Mouse (Mus musculus): Measurements from ENCODE around the gene Cd44.

Cd44 gene

DNA sequence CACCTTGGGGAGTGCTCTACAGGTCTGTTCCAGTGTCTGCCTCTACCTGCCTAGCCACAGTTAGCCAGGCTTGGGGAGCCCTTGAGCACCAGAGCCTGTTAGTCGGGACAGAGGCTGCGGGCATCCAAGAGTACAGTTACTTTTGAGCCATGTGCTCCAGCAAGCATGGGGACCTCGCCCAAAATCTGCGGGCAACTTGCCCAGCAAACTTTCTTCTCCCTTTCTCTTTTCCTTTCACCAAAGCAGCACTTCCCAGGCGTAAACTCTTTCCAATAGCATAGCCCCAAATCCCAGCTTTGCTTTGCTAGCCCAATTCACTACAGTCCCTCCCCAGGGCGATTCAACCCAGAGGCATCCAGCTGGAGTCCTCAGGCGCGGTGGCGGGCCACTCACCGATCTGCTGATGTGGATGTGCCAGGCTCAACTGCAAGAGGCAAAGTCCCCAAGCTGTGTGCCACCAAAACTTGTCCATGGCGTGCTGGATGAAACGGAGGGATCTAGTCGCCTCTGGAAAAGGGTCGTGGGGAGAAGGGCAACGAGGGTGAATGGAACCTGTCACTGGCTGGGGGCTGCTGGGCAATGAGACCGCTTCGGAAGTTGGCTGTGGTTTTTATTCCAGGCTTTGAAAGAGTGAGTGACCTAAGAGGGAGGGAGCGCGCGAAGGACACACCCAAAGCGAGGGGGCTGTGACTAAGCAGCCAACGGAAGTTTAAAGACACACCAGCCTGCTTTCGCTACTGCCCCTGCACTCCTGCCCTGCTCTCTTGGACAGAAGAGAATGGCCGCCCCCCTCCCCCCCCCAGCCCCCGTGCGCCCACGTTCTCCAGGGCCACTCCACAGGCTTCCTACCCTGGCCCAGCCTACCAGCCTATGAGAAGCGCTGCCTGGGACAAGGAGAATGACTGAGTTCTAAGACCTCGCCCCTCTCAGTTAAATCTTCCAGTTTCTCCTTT lies at the start of gene Cd44:
Gene Cd44, minus strand, starts transcription at position 791 of the 953 bp plus-strand sequence.
- DNase-seq = peak; percentile 48

DNA sequence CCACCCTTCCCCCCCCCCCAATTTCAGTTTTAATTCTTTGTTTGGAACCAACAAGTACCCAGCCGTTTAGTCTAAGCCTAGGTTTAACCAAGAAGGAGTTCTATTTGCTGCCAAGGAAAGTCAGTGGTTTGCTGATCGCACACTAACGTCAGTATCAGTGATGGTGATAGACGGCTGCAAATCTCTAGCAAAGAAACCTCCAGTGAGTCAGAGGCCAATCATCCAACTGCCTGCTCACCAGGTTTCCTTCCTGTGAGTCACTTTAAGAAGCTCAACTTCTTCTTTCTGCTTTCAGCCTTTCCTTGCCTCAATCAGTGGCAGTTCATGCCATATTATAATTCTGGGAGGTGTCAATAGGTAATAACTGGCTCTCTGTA lies 47.0 kb upstream of the Cd44 start:
- DNase-seq = no peak

DNA sequence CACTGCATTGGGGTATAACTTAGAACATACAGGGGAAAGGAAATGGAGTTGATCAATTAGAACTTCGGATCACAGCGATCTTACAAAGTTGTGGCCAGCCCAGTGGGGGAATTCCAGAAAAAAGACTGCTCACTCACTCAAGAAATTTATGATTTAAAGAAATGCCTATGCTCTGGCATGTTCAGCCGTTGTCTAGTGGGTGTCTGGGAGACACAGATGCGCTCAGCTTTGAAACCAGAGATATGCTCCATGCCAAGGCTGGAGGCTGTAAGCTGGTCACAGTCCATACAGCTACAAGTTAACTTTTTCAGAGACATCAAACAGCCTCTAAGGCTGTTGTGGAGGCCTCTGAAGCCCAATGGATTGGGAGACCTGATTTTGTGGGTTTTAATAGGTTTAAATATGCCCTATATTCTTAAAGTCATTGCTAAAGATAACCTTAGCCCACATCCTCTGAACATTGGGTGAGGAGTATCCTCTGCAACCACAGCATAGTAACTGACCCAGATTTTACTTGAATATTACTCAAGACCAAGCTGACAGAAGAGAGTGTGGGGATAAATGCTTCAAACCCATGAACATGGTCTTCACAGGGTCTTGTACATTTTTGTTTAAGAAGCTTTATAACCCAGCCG lies 46.5 kb upstream of the Cd44 start:
- no peak for DNase-seq

DNA sequence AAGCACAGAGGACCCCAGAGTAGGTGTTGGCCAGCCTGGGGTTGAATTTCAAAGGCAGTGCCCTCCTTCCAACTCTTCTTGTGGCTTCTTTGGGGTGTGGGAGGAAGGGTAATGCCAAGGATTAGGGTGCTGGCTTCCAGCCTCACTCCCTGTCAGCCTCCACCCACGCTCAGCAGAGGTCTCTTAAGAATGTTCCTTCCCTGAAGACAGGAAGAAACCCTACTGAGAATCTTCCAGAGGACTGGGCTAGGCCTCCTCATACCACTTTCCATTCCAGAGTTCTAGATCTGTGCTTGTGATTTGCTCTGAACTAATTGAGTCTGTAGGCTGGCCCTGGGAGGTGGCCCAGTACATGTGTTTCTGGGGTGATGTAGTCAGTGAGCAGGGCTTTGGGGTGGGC lies 43.6 kb upstream of the Cd44 start:
- no peak for DNase-seq

DNA sequence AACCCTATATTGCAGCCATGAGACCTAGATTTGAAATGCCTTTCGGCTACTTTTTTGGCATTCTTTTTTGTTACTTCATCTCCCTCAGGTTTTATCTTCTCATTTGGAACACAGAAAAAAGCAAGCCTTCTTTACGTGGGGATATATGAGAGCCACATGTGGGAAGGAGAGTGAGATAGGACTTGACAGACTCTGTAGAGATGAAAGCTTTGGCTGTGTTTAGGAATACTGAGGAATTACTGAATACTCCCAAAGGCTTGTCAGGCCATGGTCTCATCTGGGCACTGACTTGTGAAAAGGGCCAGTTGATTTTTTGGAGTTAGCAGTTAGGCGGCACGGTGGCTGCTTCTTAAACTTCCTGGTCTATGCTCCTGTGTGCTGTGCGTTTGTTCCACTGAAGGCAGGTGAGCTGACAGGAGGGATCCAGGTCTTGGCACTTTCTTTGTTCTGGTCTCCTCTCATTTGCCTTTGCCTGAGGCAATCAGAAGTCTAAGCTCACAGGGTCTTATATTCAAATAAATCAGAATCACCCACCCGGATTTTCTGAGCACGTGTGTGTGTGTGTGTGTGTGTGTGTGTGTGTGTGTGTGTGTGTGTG lies 43.0 kb upstream of the Cd44 start:
- DNase-seq = no peak

DNA sequence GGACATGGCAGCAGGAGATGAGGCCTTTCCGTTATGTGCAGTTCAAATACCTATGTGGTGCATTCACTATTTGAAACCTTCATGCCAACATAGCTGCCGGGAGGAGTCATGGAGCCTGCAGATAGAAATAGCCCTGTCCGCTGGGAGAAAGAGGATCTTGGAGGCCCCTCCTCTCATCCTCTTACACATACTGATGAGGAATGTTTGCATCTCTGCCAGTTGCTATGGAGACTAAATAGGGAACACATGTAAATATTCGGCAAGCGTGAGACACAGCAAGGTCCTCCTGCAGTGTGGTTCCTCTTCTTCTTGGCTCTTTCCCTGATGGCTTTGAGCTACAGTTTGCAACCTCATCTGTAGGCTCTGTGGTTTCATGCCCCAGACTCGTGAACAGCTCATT lies 42.5 kb upstream of the Cd44 start:
- no peak for DNase-seq

DNA sequence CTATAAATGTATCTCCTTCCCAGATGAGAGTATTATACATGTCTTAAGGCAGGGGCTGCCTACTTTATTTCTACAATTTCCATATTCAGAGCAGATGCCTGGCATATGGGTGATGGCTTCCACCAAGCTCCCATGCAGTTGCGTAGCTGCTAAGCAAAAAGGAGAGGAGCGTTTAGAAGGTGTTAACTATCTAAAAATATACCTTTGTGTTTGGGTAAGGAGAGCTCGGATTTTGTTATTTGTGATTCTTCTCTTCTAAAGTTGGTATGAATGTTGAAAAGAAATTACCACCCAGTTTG lies 41.3 kb upstream of the Cd44 start:
- no peak for DNase-seq

DNA sequence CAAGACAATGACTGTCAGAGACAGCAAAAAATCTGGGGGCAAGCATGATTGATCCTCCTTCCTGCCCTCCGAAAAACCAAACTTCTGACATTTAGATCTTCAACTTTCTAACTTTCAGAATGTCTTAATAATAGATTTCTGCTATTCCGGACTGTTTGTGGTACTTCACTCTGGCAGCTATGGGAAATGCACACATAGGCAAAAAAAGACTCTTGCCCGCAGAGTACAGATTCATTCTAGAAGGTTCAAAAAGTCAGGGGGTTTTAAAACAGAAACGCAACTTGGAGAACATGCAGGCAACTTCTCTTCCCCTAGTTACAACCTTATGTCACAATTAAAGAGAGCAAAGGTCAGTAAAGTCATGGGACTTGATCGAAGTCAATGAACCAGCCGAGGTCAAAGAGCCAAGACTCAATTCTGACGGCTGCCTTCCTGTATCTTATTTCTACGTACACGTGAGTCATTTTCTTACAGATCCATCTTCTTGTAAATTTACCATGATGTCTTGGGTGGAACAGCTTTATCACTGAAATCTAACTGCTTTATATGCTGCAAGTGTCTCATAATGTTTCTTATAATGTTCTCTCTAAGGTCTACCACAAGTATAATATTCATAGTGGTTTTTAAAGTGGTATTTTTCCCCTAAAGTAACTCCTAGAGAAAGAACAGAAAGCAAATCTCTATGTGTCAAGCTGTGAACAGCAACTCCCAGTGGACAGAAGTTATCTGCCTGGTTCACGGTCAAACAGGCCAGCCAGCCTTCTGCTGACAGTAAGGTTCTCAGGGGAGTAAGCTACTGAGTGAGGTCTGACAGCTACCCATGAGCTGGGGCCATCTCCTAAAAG lies 40.7 kb upstream of the Cd44 start:
- DNase-seq = no peak

DNA sequence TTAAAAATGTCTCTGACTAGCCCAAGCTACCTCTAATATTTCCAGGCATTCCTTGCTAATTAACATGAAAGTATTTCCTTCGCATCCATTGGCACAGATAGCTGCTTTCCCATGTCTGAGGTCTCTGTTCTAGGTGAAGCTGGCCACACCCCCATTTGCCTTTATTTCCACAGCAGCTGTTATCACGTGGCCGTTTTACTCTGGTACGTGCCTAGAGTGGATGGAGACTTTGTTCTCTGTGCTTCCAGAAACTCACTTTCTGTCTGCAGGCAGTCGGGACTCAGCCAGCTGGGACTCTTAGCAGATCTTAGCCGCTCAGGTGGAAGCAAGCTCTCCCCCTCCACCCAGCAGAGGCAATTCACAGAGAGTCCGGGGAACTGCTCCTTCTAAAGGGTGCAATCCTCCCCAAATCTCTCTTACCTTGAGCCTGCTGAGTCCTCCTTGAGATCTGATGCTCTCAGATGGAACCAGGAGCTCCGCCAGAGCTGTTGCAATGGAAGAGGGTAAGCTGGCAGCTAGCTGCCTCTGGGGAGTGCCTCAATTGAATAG lies 39.4 kb upstream of the Cd44 start:
- DNase-seq = no peak

DNA sequence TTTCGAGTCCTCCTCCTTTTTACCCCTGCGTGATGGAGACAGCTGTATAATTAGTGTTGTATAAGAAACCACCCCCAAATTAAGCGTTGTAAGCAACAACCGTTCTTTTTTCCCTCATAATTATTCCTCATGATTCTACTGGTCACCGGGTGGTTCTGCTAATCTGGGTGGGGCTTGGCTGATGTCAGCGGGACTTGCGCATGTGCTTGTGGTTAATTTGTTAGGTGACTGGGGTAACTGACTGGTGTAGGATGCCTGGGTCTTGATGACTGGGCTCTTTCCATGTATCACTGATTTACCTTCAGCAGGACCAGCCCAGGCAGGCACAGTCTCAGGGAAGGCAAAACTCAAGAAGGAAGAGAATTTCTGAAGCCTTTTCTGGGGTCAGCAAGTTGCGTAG lies 38.7 kb upstream of the Cd44 start:
- no peak for DNase-seq

DNA sequence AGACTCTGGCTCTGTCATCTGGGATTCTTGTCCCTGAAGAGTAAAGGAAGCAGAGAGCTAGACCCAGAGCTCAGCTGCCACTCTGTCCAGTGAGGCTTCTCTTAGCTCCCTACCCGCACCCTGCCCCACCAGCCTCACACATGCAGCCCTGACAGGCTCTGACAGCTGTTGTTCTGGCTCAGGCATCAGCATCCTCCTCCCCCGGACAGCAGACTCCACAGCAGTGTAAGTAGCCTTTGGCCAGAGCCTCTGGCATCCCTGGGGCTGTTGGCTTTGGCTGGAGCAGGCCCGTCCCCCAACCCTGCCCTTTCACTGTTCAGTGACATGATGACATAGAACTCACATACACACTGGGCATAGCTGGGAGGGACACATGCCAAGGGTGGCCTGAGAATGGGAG lies 35.4 kb upstream of the Cd44 start:
- no peak for DNase-seq

DNA sequence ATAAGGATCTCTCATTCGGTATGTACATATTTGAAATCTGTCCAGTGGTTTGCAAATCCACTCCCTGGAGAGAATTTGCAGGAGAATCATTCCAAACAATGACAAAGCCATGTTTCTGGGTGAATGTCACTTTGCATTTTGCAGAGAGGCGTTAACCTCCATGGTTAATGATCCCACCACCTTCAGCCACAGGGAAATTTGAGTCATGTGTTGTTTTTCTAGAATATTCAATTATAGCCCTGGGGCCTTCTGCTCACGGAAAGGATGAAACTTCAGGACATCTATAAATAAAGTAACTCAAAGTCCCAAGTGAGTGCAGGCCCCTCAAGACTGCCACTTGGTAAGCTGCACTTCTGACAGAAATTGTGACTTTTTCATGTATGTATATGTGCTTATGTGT lies 33.4 kb upstream of the Cd44 start:
- DNase-seq = no peak

DNA sequence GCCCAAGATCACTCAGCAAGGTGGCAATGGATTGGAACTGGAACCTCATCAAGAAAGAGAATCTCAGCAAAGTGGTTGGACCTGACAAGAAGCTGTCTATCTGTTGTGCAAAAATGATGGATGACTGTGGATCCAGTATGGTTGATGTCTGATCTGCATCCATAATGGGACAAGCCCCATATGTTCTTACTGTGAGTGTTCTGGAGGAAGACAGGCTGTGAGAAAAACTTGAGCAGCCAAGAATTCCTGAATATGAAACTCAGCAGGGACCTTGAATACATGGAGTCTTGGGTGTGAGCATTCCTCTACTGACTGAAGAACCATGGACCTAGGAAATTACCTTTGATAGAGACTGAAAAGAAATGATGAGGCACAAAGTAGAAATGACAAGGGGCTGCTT lies 32.3 kb upstream of the Cd44 start:
- DNase-seq = no peak

DNA sequence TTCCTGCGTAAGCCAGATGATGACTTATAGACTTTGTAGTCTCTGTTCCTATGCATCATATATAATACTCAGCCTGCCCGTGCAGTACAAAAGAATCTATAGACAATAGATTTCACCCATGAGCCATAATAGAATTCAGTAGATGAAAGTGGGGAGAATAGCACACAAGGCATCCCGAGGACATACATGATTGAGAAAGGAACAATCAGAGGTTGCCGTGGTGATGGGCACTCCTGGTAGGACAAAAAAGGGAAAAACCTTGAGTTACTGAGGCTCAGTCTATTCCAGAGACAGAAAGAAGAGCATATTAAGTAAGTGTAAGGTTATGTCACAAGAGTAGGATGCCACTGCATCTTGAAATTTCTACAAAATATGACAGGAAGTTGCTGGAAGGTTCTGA lies 31.7 kb upstream of the Cd44 start:
- DNase-seq = no peak

DNA sequence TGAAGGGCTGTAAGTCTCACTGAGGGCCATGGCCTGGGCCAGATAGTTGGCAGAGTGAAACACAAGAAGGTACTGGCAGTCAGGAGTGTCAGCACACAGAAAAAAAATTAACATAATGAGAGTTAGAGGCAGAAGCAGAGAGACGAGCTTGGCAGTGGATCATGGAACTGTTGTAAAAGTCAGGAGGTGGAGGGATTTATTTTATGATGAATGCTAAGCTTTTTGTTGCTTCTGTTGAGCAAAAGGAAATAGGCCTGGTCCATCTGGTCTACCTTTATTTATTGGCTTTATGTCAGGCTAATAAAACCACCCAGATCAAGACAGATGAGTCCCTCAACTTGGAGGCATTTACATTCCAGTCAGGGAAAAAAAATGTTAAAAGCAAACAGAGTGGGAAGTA lies 31.2 kb upstream of the Cd44 start:
- DNase-seq = no peak

DNA sequence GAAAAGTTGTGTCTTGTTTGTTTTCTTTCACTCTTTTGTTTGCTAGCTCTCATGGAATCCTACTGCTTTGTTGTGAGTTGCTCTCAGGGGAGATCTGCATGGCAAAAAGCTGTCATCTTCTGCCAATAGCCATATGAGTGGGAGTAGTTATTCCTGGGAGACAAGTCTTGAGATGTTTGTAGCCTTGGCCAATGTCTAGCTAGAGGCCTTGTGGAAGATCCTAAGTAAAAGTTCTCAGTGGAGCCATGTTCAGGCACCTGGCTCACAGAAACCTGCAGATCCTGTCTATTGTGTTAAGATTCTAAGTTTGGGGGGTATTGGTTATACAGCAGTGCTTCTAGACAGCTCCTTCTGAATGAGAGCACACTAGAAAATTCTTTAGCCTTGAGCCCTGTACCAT lies 26.7 kb upstream of the Cd44 start:
- no peak for DNase-seq

DNA sequence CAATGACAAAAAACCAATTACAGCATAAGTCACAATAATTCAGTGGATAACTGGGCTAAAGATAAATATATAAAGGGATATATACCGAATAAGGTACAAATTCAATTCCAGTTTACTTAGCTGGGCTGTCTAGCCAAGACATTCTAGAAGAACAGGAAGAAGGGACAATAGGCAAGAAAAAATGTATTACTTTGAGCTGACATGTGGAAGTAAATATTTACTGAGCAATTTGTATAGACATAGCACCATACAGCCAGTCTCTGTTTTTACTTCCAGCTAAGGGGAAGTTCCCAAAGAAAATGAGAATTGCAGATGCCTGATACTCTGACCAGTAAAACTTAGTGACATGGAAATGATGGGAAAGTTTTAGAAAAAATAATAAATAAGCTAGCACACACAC lies 23.0 kb upstream of the Cd44 start:
- DNase-seq = no peak

DNA sequence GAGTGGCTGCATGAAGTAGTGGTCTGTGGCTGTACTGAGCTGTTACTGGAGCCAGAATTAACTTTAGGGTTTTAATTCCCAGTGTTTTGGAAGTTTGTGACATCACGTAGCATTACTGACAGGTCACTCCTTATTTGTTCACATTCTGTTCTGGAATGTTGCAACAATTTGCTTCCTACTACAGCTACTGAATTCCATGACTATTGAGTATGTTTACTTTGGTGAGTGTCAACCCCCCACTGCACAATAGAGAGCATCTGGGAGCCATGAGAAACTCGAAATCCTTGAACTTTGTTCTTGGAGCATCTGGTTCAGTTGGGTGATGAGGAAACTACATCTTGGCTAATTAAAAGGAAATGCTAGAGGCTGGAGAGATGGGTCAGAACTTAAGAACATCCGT lies 22.2 kb upstream of the Cd44 start:
- no peak for DNase-seq

DNA sequence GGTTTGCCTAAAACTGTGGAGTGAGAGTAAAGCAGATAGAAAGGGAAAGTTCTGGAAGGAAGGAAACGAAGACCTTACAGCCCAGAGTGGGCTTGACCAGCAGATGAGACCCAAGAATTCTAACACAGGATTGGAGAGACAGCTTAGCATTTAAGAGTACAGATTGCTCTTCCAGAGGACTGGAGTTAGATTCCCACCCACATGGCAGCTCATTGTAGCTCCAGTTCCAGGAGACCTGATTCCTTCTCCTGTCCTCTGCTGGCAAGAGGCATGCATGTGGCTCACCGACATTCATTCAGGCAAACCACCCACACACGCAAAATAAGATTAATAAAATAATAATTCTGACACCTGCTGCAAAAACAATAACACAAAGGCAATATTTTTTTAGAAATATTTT lies 20.6 kb upstream of the Cd44 start:
- no peak for DNase-seq

DNA sequence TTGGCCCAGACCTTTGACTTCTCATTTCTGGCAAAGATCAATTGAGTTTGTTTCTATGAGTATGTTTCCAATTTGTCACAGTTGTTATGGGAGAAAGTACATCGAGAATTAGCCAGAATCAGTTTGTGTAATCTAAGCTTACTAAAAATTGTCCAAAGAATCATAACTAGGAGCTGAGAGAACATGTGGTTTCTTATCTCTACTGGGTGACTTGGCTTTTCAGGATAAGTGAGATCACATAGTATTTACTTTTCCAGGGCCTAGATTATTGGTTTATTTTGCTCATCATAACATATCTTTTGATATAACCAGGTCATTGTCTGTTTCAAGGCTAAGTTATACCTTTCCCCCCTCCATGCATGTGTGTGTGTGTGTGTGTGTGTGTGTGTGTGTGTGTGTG lies 16.8 kb upstream of the Cd44 start:
- DNase-seq = no peak

DNA sequence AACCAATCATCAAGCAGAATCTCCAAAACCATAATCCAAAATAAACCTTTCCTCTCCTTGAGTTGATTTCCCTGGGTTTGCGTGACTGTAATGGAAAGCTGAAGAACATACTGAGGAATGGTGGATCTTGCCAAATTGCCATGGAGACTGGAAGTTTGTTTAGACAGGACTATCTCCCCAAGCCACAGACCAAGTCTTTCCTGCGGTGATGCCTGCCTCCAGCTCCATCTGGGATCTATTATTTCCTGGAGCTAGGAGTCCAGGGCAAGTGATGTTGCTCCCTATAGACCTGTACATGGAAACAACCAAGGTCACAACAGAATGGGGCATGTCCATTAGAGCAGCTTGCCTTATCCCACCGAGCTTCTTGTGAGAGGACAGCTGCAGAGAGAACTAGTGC lies 15.1 kb upstream of the Cd44 start:
- DNase-seq = no peak

DNA sequence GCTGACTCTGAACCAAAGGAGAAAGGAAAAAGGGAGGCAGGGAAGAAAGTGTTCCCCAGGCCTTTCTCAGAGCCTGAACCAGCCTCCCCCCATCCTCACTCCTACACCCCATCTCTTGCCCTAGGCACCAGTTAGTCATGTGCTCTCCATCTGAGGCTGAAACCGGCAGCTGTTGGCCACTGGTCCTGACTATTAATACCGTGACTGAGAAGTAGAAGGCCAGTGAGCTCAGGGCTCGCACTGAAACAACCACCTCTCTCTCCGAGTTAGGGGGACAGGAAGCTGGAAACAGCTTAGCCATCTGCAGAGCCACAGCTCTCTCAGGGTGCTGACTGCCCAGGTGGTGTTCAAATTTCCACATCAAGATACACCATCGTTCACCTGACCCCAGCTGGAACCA lies 13.2 kb upstream of the Cd44 start:
- DNase-seq = no peak

Measured in kidney, postnatal 14 days (tissue).